Mouse (Mus musculus): ENCODE results near the gene Ell3. TPM values are rescaled to one million over a fixed set of nuclear protein-coding genes. Genes with fewer than 3 reads are reported as not detected.

The Ell3 gene
- polyA plus RNA-seq, 1 experiment from 2014 or later, result 2.6 TPM

GRCm38 (mm10) chr2:121443068-121443349 is 1.1 kb downstream of the Ell3 start:
- H3K36me3 ChIP-seq, result peaks cover 23% of the 10 kb centered on the region
- H3K9ac ChIP-seq, result peak overlapping the region; percentile 22; the same call in 1 of the 2 replicates
- peaks cover 41% of the 10 kb centered on the region for H3K27me3 ChIP-seq
- peak overlapping the region; percentile 33 for H3K4me3 ChIP-seq
- peaks cover 20% of the 10 kb centered on the region for H3K4me1 ChIP-seq (replicated peaks)
- no peak for ATAC-seq (ENCODE audit: low read depth)
- no peak overlapping the region for H3K27ac ChIP-seq (replicated peaks)
- peak overlapping the region; percentile 58 for H3K4me2 ChIP-seq
- WGBS, result 7% methylated on average over 8 of the region's 8 CpGs
- H3K9me3 ChIP-seq, result no peaks in the 10 kb centered on the region

DNA sequence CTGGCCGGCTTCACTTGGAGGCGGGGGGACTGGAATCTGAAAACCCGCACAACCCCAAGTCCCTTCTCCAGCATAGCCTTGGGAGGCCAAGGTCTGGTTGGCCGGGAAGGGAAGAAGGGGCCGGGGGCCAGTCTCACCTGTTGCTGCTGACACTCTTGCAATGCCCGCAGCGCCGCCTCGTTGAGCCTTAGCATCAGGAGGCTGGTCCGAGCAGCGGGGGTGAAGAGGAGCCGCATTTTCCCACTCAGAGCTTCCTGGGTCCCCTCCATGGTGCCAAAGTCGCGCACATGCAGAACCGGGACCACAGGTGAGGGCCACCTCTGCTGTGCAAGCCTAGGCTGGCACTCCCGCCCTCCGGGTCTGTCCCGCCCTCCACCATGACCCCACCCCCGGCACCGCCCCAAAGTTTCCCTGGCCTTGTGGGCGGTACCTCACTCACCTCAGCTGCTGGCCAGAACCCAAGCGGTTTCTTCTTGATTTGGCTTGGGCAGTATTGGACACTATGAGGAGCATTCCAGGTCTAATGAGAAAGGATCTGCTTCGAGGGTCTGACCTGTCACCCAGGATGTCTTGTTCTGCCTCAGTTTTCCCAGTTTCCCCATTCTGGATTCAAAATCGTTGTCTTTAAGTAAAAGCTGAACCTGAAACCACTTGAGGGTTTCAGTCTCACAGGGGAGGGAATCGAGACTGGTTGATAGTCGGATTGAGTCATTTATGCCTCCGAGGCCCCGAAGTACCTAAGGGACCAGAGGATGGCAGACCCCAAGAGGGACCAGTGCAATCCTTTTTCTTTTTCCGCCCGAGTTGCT is 1.6 kb downstream of the Ell3 start:
- ATAC-seq (ENCODE audit: low read depth), result no peak
- peak overlapping the region; percentile 58 for H3K4me2 ChIP-seq
- H3K9ac ChIP-seq, result peak overlapping the region; percentile 22

DNA sequence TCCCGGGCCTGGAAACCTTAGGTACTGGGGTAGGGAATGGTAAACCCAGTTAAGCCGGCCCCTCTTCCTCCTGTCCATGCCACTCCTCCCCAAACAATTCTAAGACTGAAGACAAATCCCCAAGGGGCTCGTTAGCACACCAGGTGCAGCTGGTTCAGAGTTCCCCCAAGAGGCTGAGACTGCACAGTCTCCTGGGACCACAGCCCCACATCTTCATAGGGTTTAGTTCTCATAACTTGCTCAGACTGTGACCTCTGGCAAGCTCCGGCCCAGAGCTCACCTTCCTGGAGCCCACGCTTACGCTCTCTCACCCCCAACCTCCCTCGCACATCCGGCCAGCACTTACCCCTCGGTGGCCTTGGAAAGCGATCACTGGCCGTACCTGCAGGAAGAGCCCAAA is 2.3 kb downstream of the Ell3 start:
- Histone ChIP-seq H3K27me3 (peaks cover 41% of the 10 kb centered on the region), H3K4me1 (replicated peaks) (peaks cover 17% of the 10 kb centered on the region), H3K9me3 (no peaks in the 10 kb centered on the region), H3K4me2 (peak overlapping the region; percentile 58), H3K36me3 (peaks cover 35% of the 10 kb centered on the region), H3K9ac (peak overlapping the region; percentile 22; the same call in 1 of the 2 replicates), H3K27ac (replicated peaks) (no peak overlapping the region), H3K4me3 (peak overlapping the region; percentile 33)
- WGBS, result 12% methylated on average over 11 of the region's 11 CpGs
- no peak for ATAC-seq (ENCODE audit: low read depth)

More for the DNA sequence above, 1.6 kb downstream of the Ell3 start:
- 2% methylated on average over 30 of the region's 30 CpGs for WGBS
- no peaks in the 10 kb centered on the region for H3K9me3 ChIP-seq
- H3K27me3 ChIP-seq, result peaks cover 41% of the 10 kb centered on the region
- H3K4me1 ChIP-seq (replicated peaks), result peaks cover 17% of the 10 kb centered on the region
- H3K27ac ChIP-seq (replicated peaks), result no peak overlapping the region
- peaks cover 28% of the 10 kb centered on the region for H3K36me3 ChIP-seq
- H3K4me3 ChIP-seq, result peak overlapping the region; percentile 33

DNA sequence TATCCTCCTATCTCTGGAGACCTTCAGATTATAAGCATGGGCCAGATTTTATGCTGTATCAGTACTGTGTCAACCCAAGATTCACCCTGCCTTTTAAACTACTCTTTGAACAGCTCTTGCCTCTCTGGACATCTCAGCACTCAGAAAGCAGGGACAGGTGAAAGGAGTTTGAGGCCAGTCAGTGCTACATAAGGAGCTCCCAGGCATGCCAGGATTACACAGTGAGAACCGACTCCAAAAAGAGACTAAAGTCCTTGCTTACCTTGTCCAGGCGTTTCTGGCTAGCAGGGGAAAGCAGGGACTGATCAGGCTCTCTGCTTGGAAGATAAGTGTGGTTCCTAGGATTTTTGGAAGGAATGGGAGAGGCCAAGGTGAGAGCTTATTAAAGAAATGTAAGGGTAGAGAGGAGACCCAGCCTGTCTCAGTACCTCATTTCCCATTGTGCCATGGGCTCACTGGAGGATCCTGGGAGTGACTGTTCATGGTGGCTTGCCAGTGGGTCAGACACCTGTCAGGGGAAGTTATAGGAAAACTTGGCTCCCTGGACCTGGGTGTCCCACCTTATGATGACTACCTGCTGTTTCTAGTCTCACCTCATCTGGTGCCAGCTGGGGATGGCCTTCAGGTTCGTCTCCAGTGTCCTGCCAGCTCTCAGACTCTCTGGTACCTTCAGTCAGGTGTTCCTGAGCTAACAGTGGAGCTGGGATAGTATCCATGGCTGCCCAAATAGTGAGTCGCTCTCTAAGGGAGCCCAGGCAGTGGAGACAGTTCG is 3.1 kb downstream of the Ell3 start:
- 61% methylated on average over 5 of the region's 5 CpGs for WGBS
- Histone ChIP-seq H3K27me3 (peaks cover 41% of the 10 kb centered on the region), H3K4me2 (no peak overlapping the region), H3K36me3 (peaks cover 40% of the 10 kb centered on the region), H3K27ac (replicated peaks) (no peak overlapping the region), H3K4me1 (replicated peaks) (peaks cover 17% of the 10 kb centered on the region), H3K4me3 (no peak overlapping the region), H3K9me3 (no peaks in the 10 kb centered on the region), H3K9ac (no peak overlapping the region)
- ATAC-seq (ENCODE audit: low read depth), result no peak

- Histone ChIP-seq H3K9ac (no peak overlapping the region), H3K4me1 (replicated peaks) (peaks cover 17% of the 10 kb centered on the region), H3K4me3 (no peak overlapping the region), H3K4me2 (no peak overlapping the region), H3K36me3 (peaks cover 53% of the 10 kb centered on the region), H3K27me3 (peaks cover 41% of the 10 kb centered on the region), H3K27ac (replicated peaks) (no peak overlapping the region), H3K9me3 (no peaks in the 10 kb centered on the region)
- 69% methylated on average over 4 of the region's 4 CpGs for WGBS
- no peak for ATAC-seq (ENCODE audit: low read depth)
Measured at GRCm38 (mm10) chr2:121439746-121440145, 4.3 kb downstream of the Ell3 start.

GRCm38 (mm10) chr2:121434854-121435253 is 9.2 kb downstream of the Ell3 start:
- no peaks in the 10 kb centered on the region for H3K4me1 ChIP-seq (replicated peaks)
- no peak overlapping the region for H3K9ac ChIP-seq
- no peak overlapping the region for H3K4me3 ChIP-seq
- no peaks in the 10 kb centered on the region for H3K9me3 ChIP-seq
- H3K27ac ChIP-seq (replicated peaks), result no peak overlapping the region
- H3K27me3 ChIP-seq, result 0 out of 2 replicates have a peak, but pooled peaks cover 3% of the 10 kb centered on the region
- H3K4me2 ChIP-seq, result no peak overlapping the region
- ATAC-seq (ENCODE audit: low read depth), result no peak
- peaks cover 96% of the 10 kb centered on the region for H3K36me3 ChIP-seq
- WGBS, result 97% methylated on average over 1 of the region's 1 CpGs

DNA sequence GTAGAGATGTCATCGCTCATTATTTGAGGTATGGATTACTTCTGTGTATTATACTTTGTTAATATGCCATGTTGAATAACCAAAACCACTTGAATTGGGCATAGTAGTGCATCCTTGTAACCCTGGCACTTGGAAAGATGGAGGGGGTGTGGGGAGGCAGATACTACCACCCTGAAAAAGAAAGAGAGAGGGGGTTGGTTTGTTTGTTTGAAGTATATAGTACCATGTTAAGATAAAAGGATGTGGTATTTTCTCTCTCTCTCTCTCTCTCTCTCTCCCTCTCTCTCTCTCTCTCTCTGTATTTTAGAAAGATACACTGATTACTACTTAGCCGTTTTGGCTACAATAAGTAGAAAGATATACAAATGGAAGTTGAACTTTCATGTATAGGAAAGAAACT is 18.2 kb downstream of the Ell3 start:
- H3K4me3 ChIP-seq, result no peak overlapping the region
- H3K36me3 ChIP-seq, result peaks cover 85% of the 10 kb centered on the region
- no peaks in the 10 kb centered on the region for H3K27me3 ChIP-seq
- H3K27ac ChIP-seq (replicated peaks), result no peak overlapping the region
- no peak overlapping the region for H3K9ac ChIP-seq
- 93% methylated on average over 2 of the region's 2 CpGs for WGBS
- ATAC-seq (ENCODE audit: low read depth), result no peak
- H3K9me3 ChIP-seq, result no peaks in the 10 kb centered on the region
- no peak overlapping the region for H3K4me2 ChIP-seq
- no peaks in the 10 kb centered on the region for H3K4me1 ChIP-seq (replicated peaks)

DNA sequence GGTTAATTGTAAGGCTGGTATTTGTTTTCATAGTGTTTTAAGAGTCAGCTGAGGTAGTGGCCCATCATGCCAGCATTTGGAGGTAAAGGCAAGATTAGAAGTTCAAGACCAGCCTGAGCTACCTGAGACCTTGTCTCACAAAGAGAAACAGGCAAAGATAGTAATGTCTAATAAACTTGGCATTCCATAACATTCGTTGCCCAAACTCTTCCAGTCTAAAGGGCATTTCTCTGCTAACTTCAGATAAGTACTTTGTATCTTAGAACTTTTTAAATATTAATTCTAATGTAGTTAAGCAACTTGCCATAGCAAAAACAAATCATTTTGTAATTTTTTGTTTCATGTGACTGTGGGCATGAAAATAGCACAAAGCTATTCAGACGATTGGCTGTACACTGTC is 20.9 kb downstream of the Ell3 start:
- H3K4me2 ChIP-seq, result no peak overlapping the region
- H3K9me3 ChIP-seq, result no peaks in the 10 kb centered on the region
- H3K9ac ChIP-seq, result no peak overlapping the region
- H3K4me3 ChIP-seq, result no peak overlapping the region
- no peak for ATAC-seq (ENCODE audit: low read depth)
- H3K4me1 ChIP-seq (replicated peaks), result peaks cover 9% of the 10 kb centered on the region
- no peak overlapping the region for H3K27ac ChIP-seq (replicated peaks)
- peaks cover 72% of the 10 kb centered on the region for H3K36me3 ChIP-seq
- H3K27me3 ChIP-seq, result no peaks in the 10 kb centered on the region
- WGBS, result 96% methylated on average over 2 of the region's 2 CpGs

DNA sequence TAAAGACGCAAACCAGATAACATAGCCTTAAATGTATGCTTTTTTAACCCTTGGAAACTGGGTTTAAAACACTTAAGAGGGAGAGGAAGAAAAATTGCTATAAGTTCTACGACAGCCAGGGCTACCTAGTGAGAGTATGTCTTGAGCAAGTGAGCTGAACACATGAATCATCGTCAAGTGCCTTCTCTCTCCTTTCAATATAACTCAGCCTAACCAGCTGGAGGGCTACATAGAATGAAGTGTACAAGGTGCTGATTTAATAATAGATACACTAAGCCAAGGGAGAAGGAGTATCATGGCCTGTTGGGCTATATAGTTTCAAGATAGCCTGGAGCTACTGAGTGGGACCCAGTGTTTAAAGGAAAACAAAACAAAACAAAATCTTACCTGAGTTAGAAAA is 25.6 kb downstream of the Ell3 start:
- peaks cover 47% of the 10 kb centered on the region for H3K36me3 ChIP-seq
- H3K27ac ChIP-seq (replicated peaks), result no peak overlapping the region
- H3K27me3 ChIP-seq, result no peaks in the 10 kb centered on the region
- H3K4me1 ChIP-seq (replicated peaks), result peaks cover 46% of the 10 kb centered on the region
- no peak overlapping the region for H3K4me2 ChIP-seq
- 87% methylated on average over 3 of the region's 3 CpGs for WGBS
- H3K4me3 ChIP-seq, result no peak overlapping the region
- H3K9me3 ChIP-seq, result no peaks in the 10 kb centered on the region
- H3K9ac ChIP-seq, result no peak overlapping the region
- ATAC-seq (ENCODE audit: low read depth), result no peak

- H3K4me1 ChIP-seq (replicated peaks), result peaks cover 60% of the 10 kb centered on the region
- no peak overlapping the region for H3K27ac ChIP-seq (replicated peaks)
- peaks cover 27% of the 10 kb centered on the region for H3K36me3 ChIP-seq
- H3K27me3 ChIP-seq, result no peaks in the 10 kb centered on the region
- H3K9ac ChIP-seq, result no peak overlapping the region
- WGBS, result 91% methylated on average over 6 of the region's 6 CpGs
- no peak for ATAC-seq (ENCODE audit: low read depth)
- no peaks in the 10 kb centered on the region for H3K9me3 ChIP-seq
- H3K4me2 ChIP-seq, result peak overlapping the region; percentile 79
- H3K4me3 ChIP-seq, result 0 out of 2 replicates have a peak overlapping the region, but pooled peaks have one; percentile 2
Measured at GRCm38 (mm10) chr2:121416356-121416755, 27.7 kb downstream of the Ell3 start.

DNA sequence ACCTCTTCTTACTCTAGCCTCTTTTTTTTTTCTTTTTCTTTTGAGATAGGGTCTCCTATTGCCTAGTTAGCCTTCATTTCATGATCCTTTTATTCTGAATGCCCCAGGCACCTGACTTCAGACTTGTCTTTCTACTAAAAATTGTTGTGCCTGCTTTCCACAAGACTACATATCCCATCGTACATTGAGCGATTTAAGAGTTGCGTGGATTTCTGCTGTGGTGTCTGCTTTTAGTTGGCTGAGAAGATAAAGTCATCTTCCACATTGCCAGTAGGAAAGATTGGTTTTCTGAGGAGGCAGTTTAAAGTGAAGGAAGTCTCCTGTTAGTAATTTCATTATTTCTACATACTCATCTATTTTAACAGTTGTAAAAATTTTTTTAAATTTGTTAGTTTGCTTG is 28.5 kb downstream of the Ell3 start:
- peak overlapping the region; percentile 99 for H3K4me3 ChIP-seq
- H3K27ac ChIP-seq (replicated peaks), result no peak overlapping the region
- peak overlapping the region; percentile 79 for H3K4me2 ChIP-seq
- H3K9me3 ChIP-seq, result no peaks in the 10 kb centered on the region
- peaks cover 25% of the 10 kb centered on the region for H3K36me3 ChIP-seq
- ATAC-seq (ENCODE audit: low read depth), result no peak
- WGBS, result 89% methylated on average over 3 of the region's 3 CpGs
- peaks cover 60% of the 10 kb centered on the region for H3K4me1 ChIP-seq (replicated peaks)
- H3K9ac ChIP-seq, result peak overlapping the region; percentile 97
- no peaks in the 10 kb centered on the region for H3K27me3 ChIP-seq

- Histone ChIP-seq H3K9me3 (no peaks in the 10 kb centered on the region), H3K4me3 (peak overlapping the region; percentile 99), H3K4me2 (peak overlapping the region; percentile 79), H3K27me3 (no peaks in the 10 kb centered on the region), H3K9ac (peak overlapping the region; percentile 97), H3K36me3 (peaks cover 23% of the 10 kb centered on the region), H3K4me1 (replicated peaks) (peaks cover 60% of the 10 kb centered on the region), H3K27ac (replicated peaks) (no peak overlapping the region)
- WGBS, result 35% methylated on average over 3 of the region's 3 CpGs
- ATAC-seq (ENCODE audit: low read depth), result no peak
Measured at GRCm38 (mm10) chr2:121415103-121415502, 29.0 kb downstream of the Ell3 start.
